Mouse (Mus musculus): Measurements from ENCODE around the gene Notch1. TPM values are rescaled to one million over a fixed set of nuclear protein-coding genes. Genes with fewer than 3 reads are reported as not detected.

Gene Notch1
- polyA plus RNA-seq (2016; fragmentation: Nextera tagmentation; extraction: Ambion mirVana) = 49.5 and 61.8 TPM in 2 replicates

- Histone ChIP-seq H3K9ac (no peak within 1 kb of the TSS), H3K27ac (no peak within 1 kb of the TSS), H3K9me3 (no peaks in the 10 kb centered on the region), H3K4me3 (replicated peaks) (no peak within 1 kb of the TSS), H3K4me1 (peaks cover 16% of the 10 kb centered on the region), H3K27me3 (no peaks in the 10 kb centered on the region), H3K4me2 (no peak within 1 kb of the TSS), H3K36me3 (replicated peaks) (no peaks in the 10 kb centered on the region)
- no peak for ATAC-seq (ENCODE audit: low FRiP score)
- WGBS = 67% methylated on average over 12 of the region's 12 CpGs
These were observed at the start of gene Notch1 for GRCm38 (mm10) chr2:26516275-26516674. TSS of gene Notch1 (minus strand) at chr2:26516663.

DNA sequence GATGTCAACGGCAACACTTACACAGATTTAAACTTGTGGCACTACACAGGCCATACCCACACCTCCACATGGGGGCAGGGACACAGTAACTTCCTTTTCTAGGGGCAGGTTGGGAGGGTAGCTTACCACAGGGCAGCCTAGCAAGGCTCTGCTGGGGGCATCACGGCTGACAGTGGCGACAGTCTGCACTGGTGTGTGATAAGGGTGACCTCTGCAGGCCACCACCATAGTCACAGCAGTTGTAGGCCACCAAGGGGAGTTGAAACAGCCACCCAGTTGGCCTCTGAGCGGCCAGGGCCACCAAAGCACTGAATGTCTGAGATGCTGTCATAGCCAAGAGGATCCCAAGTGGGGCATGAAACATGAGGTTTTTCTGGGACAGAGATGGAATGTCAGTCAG, 49.8 kb upstream of the Notch1 start:
- H3K4me1 ChIP-seq = peaks cover 8% of the 10 kb centered on the region
- WGBS = 16% methylated on average over 4 of the region's 4 CpGs
- no peak; the same call in 1 of the 2 replicates for ATAC-seq (ENCODE audit: low FRiP score)
- H3K36me3 ChIP-seq (replicated peaks) = no peaks in the 10 kb centered on the region
- H3K4me3 ChIP-seq (replicated peaks) = no peak overlapping the region
- H3K27ac ChIP-seq = no peak overlapping the region
- no peak overlapping the region for H3K9ac ChIP-seq
- H3K9me3 ChIP-seq = no peaks in the 10 kb centered on the region
- H3K27me3 ChIP-seq = no peaks in the 10 kb centered on the region; the same call in 1 of the 2 replicates
- no peak overlapping the region for H3K4me2 ChIP-seq

GRCm38 (mm10) chr2:26561351-26562016, 45.0 kb upstream of the Notch1 start:
- Histone ChIP-seq H3K27me3 (no peaks in the 10 kb centered on the region), H3K27ac (no peak overlapping the region), H3K36me3 (replicated peaks) (no peaks in the 10 kb centered on the region), H3K4me3 (replicated peaks) (no peak overlapping the region), H3K9me3 (no peaks in the 10 kb centered on the region), H3K4me1 (peaks cover 15% of the 10 kb centered on the region), H3K9ac (no peak overlapping the region), H3K4me2 (no peak overlapping the region)
- ATAC-seq (ENCODE audit: low FRiP score) = peak; percentile 84
- 41% methylated on average over 6 of the region's 6 CpGs for WGBS

DNA sequence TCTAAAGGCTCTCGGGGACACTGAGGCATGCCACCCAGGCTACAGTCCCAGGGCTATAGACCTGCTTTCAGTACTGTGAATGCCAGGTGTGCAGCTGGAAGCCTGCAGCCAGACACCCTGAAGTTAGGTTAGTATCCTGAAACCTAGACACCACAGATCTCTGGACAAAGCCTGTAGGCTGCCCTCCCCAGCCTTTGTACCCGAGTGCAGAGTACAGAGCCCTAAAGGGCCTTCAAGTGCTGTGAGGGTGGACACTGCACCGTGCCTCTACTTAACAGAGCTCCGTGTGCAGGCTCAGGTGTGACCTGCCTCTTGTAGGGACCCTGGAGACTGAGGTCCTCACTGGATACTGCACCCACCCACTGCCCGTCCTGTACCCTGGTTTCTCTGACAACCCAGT, 44.0 kb upstream of the Notch1 start:
- no peak overlapping the region for H3K4me2 ChIP-seq
- WGBS = 76% methylated on average over 5 of the region's 5 CpGs

GRCm38 (mm10) chr2:26556535-26556993, 40.1 kb upstream of the Notch1 start:
- Histone ChIP-seq H3K4me1 (peaks cover 10% of the 10 kb centered on the region), H3K9ac (no peak overlapping the region), H3K9me3 (no peaks in the 10 kb centered on the region), H3K27me3 (no peaks in the 10 kb centered on the region), H3K4me3 (replicated peaks) (no peak overlapping the region), H3K36me3 (replicated peaks) (no peaks in the 10 kb centered on the region), H3K27ac (no peak overlapping the region), H3K4me2 (no peak overlapping the region)
- WGBS = 79% methylated on average over 4 of the region's 4 CpGs
- ATAC-seq (ENCODE audit: low FRiP score) = no peak

More for the DNA sequence above, 44.0 kb upstream of the Notch1 start:
- Histone ChIP-seq H3K27ac (no peak overlapping the region), H3K4me1 (peaks cover 11% of the 10 kb centered on the region), H3K4me3 (replicated peaks) (no peak overlapping the region), H3K9me3 (no peaks in the 10 kb centered on the region), H3K9ac (no peak overlapping the region), H3K36me3 (replicated peaks) (no peaks in the 10 kb centered on the region), H3K27me3 (no peaks in the 10 kb centered on the region)
- ATAC-seq (ENCODE audit: low FRiP score) = no peak

DNA sequence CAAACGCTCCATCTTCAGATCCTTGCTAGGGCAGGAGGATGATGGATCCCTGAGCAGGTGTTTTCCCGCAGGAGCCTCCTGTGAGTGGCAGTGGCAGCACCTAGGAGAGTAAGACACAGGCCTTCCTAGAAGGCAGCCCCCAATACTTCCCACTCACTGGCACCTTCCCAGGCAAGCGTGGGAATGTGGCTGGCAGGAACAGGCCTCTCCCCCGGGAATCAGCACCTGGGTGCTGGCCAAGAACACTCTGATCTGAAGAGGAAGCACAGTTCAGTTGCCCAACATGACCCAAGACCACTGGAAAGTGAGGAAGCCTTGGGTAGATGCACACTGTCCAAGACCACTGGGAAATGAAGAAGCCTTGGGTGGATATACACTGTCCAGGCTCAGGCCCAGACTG, 38.6 kb upstream of the Notch1 start:
- H3K27ac ChIP-seq = no peak overlapping the region
- 90% methylated on average over 4 of the region's 4 CpGs for WGBS

GRCm38 (mm10) chr2:26553904-26554303, 37.4 kb upstream of the Notch1 start:
- Histone ChIP-seq H3K4me3 (replicated peaks) (no peak overlapping the region), H3K27me3 (no peaks in the 10 kb centered on the region), H3K4me1 (peaks cover 9% of the 10 kb centered on the region; the same call in 1 of the 2 replicates), H3K36me3 (replicated peaks) (no peaks in the 10 kb centered on the region), H3K9me3 (no peaks in the 10 kb centered on the region), H3K9ac (no peak overlapping the region), H3K4me2 (no peak overlapping the region), H3K27ac (no peak overlapping the region)
- 84% methylated on average over 9 of the region's 9 CpGs for WGBS
- no peak for ATAC-seq (ENCODE audit: low FRiP score)

More for the DNA sequence above, 38.6 kb upstream of the Notch1 start:
- no peak overlapping the region for H3K4me2 ChIP-seq
- H3K9ac ChIP-seq = no peak overlapping the region
- no peaks in the 10 kb centered on the region for H3K9me3 ChIP-seq
- no peak for ATAC-seq (ENCODE audit: low FRiP score)
- peaks cover 7% of the 10 kb centered on the region; the same call in 1 of the 2 replicates for H3K4me1 ChIP-seq
- no peak overlapping the region for H3K4me3 ChIP-seq (replicated peaks)
- H3K36me3 ChIP-seq (replicated peaks) = no peaks in the 10 kb centered on the region
- H3K27me3 ChIP-seq = no peaks in the 10 kb centered on the region

DNA sequence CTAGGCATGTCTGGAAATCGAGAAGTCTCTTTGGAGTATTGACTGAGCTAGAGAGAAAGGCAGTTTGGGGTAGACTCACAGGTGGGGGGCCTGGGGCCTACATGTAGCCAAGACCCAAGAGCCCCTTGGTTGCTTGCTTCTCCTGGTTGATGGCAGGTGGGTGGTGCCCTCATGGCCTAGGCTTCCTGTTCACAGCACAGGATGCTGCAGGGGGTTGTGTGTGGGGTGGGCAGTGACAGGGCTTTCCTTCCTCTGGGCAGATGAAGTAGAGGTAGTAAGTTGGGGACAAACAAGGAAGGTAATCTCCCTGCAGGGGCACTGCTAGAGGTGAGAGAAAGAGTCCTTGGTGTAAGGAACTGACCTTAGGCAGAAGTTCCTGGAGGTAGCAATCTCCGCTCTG, 35.6 kb upstream of the Notch1 start:
- Histone ChIP-seq H3K4me1 (peaks cover 17% of the 10 kb centered on the region), H3K4me3 (replicated peaks) (no peak overlapping the region), H3K9ac (no peak overlapping the region), H3K36me3 (replicated peaks) (no peaks in the 10 kb centered on the region), H3K27me3 (no peaks in the 10 kb centered on the region), H3K4me2 (no peak overlapping the region), H3K27ac (no peak overlapping the region), H3K9me3 (no peaks in the 10 kb centered on the region)
- WGBS = 87% methylated on average over 2 of the region's 2 CpGs
- ATAC-seq (ENCODE audit: low FRiP score) = no peak

DNA sequence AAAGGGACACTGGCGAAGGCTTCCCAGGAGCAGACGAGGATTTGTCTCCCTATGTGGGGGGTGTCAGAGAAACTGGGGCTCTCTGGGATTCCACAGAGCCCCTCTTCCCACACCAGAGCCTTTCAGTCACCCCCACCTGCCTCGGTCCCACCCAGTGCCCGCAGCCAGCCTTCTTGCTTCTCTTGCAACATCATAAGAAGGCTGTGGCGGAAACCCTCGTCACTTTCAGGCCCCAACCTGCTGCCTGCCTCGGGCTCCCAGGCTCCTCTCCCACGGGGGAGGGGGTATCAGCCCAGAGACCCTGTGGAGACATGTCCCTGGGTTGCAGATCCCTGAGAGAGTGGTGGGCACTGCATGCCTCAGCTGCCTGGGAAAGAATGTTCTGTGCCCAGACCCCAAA, 35.0 kb upstream of the Notch1 start:
- Histone ChIP-seq H3K27ac (no peak overlapping the region), H3K9me3 (no peaks in the 10 kb centered on the region), H3K4me2 (no peak overlapping the region), H3K4me1 (peaks cover 20% of the 10 kb centered on the region), H3K27me3 (no peaks in the 10 kb centered on the region), H3K36me3 (replicated peaks) (no peaks in the 10 kb centered on the region), H3K4me3 (replicated peaks) (no peak overlapping the region), H3K9ac (no peak overlapping the region)
- ATAC-seq (ENCODE audit: low FRiP score) = no peak
- WGBS = 71% methylated on average over 8 of the region's 8 CpGs

DNA sequence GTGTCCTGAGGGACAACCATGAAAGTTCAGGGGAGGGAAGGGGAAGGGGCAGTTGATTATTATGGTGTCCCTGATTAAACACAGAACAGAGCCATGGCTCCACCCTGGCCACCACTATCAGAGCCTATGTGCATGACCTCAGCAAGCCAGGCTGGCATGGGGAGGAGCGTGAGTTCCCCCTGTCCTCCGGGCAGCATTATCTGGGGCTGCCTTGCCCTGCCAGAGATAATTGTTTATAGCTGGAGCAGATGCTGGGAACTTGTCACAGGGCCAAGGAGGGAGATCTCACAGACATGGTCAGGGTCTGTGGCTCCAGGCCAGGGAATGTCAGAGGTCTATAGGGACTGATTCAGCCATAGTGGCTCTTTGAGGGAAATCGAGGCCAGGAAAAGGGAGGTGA, 34.3 kb upstream of the Notch1 start:
- no peak overlapping the region for H3K9ac ChIP-seq
- H3K27ac ChIP-seq = no peak overlapping the region
- H3K27me3 ChIP-seq = no peaks in the 10 kb centered on the region
- H3K36me3 ChIP-seq (replicated peaks) = no peaks in the 10 kb centered on the region
- peaks cover 20% of the 10 kb centered on the region for H3K4me1 ChIP-seq
- H3K4me3 ChIP-seq (replicated peaks) = no peak overlapping the region
- H3K4me2 ChIP-seq = no peak overlapping the region
- no peaks in the 10 kb centered on the region for H3K9me3 ChIP-seq
- WGBS = 91% methylated on average over 3 of the region's 3 CpGs
- ATAC-seq (ENCODE audit: low FRiP score) = no peak

- no peak overlapping the region for H3K9ac ChIP-seq
- H3K27ac ChIP-seq = no peak overlapping the region
- no peak overlapping the region for H3K4me3 ChIP-seq (replicated peaks)
- H3K36me3 ChIP-seq (replicated peaks) = no peaks in the 10 kb centered on the region
- ATAC-seq (ENCODE audit: low FRiP score) = no peak
- no peaks in the 10 kb centered on the region for H3K9me3 ChIP-seq
- no peaks in the 10 kb centered on the region for H3K27me3 ChIP-seq
- H3K4me2 ChIP-seq = no peak overlapping the region
- 75% methylated on average over 3 of the region's 3 CpGs for WGBS
- H3K4me1 ChIP-seq = peaks cover 20% of the 10 kb centered on the region
These were observed 33.7 kb upstream of the Notch1 start for GRCm38 (mm10) chr2:26550205-26550604.

- 90% methylated on average over 10 of the region's 10 CpGs for WGBS
- Histone ChIP-seq H3K9me3 (no peaks in the 10 kb centered on the region), H3K27me3 (no peaks in the 10 kb centered on the region), H3K36me3 (replicated peaks) (no peaks in the 10 kb centered on the region), H3K4me2 (no peak overlapping the region), H3K4me1 (peaks cover 20% of the 10 kb centered on the region), H3K4me3 (replicated peaks) (no peak overlapping the region), H3K27ac (no peak overlapping the region), H3K9ac (no peak overlapping the region)
- no peak for ATAC-seq (ENCODE audit: low FRiP score)
These were observed 33.3 kb upstream of the Notch1 start for GRCm38 (mm10) chr2:26549801-26550200.

GRCm38 (mm10) chr2:26547481-26547880, 31.0 kb upstream of the Notch1 start:
- ATAC-seq (ENCODE audit: low FRiP score) = no peak
- H3K9me3 ChIP-seq = no peaks in the 10 kb centered on the region
- no peak overlapping the region for H3K4me2 ChIP-seq
- H3K4me3 ChIP-seq (replicated peaks) = no peak overlapping the region
- WGBS = 33% methylated on average over 2 of the region's 2 CpGs
- H3K4me1 ChIP-seq = peaks cover 20% of the 10 kb centered on the region
- H3K27ac ChIP-seq = no peak overlapping the region
- H3K27me3 ChIP-seq = no peaks in the 10 kb centered on the region
- no peaks in the 10 kb centered on the region for H3K36me3 ChIP-seq (replicated peaks)
- no peak overlapping the region for H3K9ac ChIP-seq

Data from forebrain, embryonic 12.5 days (tissue).